Mouse (Mus musculus): ENCODE results near the gene Gm14214. TPM values are rescaled to one million over a fixed set of nuclear protein-coding genes. Genes with fewer than 3 reads are reported as not detected.

Gene Gm14214
- polyA plus RNA-seq, 1 experiment from 2014 or later, result not detected

DNA sequence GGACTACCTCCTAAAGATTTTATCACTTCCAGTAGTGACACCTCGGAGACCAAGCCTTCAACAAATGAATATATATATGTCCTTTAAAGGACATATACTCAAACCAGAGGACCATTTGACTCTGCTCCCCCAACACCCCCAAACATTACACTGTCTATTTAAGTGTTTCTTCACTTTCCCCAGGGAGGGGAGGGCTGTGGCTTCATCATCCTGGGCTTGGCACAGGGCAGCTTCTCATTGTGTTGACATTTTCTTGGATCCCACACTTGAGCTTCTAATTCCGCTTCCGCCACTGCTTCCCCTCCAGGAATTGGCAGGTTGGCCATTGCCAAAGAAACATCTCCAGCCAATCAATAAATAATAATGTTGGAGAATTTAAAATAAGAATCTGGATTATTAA lies 39.0 kb downstream of the Gm14214 start:
- H3K9me3 ChIP-seq (ENCODE audit: control insufficient read depth, low read length), result no peaks in the 10 kb centered on the region
- H3K27ac ChIP-seq (ENCODE audit: low read depth, low read length), result no peak overlapping the region
- no peak overlapping the region for H3K4me3 ChIP-seq (ENCODE audit: low read depth, low read length)
- no peaks in the 10 kb centered on the region for H3K36me3 ChIP-seq (ENCODE audit: control insufficient read depth, insufficient read depth, low read length)
- ATAC-seq (ENCODE audit: low FRiP score) (no peak), DNase-seq (ENCODE audit: low spot score) (no peak)
- no peak overlapping the region for H3K4me2 ChIP-seq (replicated peaks; ENCODE audit: low read depth, low read length)
- no peaks in the 10 kb centered on the region for H3K4me1 ChIP-seq (replicated peaks; ENCODE audit: control insufficient read depth, insufficient read depth, low read length)
- no peaks in the 10 kb centered on the region for H3K27me3 ChIP-seq (ENCODE audit: control insufficient read depth, insufficient read depth, low read length)
- no peak overlapping the region for H3K9ac ChIP-seq (ENCODE audit: low read depth, low read length)
- 90% methylated on average over 3 of the region's 3 CpGs for WGBS

DNA sequence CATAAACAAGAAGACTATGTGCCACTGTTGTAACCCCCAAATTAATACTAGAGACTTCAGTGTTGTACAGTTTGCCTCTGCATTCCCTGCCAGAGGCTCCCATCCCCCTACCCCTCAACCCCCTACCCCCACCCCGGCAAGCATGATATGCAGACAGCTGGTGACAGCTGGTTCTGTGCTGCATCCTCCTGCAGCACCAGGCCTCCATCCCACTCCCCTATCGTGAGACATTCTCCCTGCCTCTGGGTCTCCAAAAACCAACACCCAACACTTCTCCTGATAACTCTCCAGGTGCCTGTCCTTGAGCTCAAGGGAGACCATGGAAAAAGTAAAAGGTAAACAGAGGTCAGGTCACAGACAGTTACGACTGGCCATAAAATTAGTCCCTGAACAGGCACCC lies 40.1 kb downstream of the Gm14214 start:
- ATAC-seq (ENCODE audit: low FRiP score) (no peak), DNase-seq (ENCODE audit: low spot score) (no peak)
- WGBS, result 64% methylated on average over 3 of the region's 3 CpGs
- no peaks in the 10 kb centered on the region for H3K9me3 ChIP-seq (ENCODE audit: control insufficient read depth, low read length)
- no peak overlapping the region for H3K9ac ChIP-seq (ENCODE audit: low read depth, low read length)
- H3K4me1 ChIP-seq (replicated peaks; ENCODE audit: control insufficient read depth, insufficient read depth, low read length), result 0 out of 2 replicates have a peak, but pooled peaks cover 2% of the 10 kb centered on the region
- H3K27me3 ChIP-seq (ENCODE audit: control insufficient read depth, insufficient read depth, low read length), result no peaks in the 10 kb centered on the region
- no peak overlapping the region for H3K27ac ChIP-seq (ENCODE audit: low read depth, low read length)
- H3K36me3 ChIP-seq (ENCODE audit: control insufficient read depth, insufficient read depth, low read length), result no peaks in the 10 kb centered on the region
- no peak overlapping the region for H3K4me3 ChIP-seq (ENCODE audit: low read depth, low read length)
- no peak overlapping the region for H3K4me2 ChIP-seq (replicated peaks; ENCODE audit: low read depth, low read length)

DNA sequence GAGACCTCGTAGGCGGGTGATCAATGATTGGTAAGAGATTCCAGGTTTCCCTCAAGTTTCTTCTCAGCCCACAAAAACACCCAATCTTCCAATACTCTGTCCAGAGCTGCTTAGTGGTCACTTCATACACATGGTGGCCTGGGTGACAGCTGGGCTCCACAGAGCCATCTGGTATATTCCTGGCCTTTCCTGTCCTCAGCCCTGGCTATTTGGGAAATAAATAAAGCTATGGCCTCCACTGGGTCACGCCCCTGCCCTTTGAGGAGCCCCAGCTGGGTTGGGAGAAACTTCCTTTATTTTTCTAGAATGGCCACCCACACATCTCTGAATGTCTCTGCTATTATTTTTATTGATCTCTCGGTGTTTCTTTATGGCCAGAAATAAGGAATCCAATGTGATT lies 46.4 kb downstream of the Gm14214 start:
- ATAC-seq (ENCODE audit: low FRiP score) (no peak), DNase-seq (ENCODE audit: low spot score) (no peak)
- 81% methylated on average over 4 of the region's 4 CpGs for WGBS
- H3K27ac ChIP-seq (ENCODE audit: low read depth, low read length), result no peak overlapping the region
- no peaks in the 10 kb centered on the region for H3K27me3 ChIP-seq (ENCODE audit: control insufficient read depth, insufficient read depth, low read length)
- 0 out of 2 replicates have a peak, but pooled peaks cover 2% of the 10 kb centered on the region for H3K4me1 ChIP-seq (replicated peaks; ENCODE audit: control insufficient read depth, insufficient read depth, low read length)
- H3K4me2 ChIP-seq (replicated peaks; ENCODE audit: low read depth, low read length), result no peak overlapping the region
- H3K9me3 ChIP-seq (ENCODE audit: control insufficient read depth, low read length), result no peaks in the 10 kb centered on the region
- H3K36me3 ChIP-seq (ENCODE audit: control insufficient read depth, insufficient read depth, low read length), result no peaks in the 10 kb centered on the region
- no peak overlapping the region for H3K4me3 ChIP-seq (ENCODE audit: low read depth, low read length)
- no peak overlapping the region for H3K9ac ChIP-seq (ENCODE audit: low read depth, low read length)

DNA sequence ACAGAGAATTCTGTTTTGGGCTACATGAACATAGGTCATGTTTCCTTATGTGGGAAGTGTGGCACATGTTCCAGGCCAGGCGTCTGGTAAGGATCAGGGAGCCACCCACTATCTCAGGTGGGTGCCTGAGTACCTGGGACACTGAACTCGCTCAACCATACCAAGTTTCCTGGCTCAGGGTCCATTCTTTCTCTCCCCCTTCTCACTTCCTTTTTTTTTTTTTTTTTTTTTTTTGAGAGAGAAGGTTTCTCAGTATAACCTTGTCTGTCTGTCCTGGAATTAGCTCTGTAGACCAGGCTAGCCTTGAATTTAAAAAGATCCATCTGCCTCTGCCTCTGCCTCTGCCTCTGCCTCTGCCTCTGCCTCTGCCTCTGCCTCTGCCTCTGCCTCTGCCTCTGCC lies 49.5 kb downstream of the Gm14214 start:
- Histone ChIP-seq H3K27me3 (ENCODE audit: control insufficient read depth, insufficient read depth, low read length) (no peaks in the 10 kb centered on the region), H3K9me3 (ENCODE audit: control insufficient read depth, low read length) (no peaks in the 10 kb centered on the region), H3K4me2 (replicated peaks; ENCODE audit: low read depth, low read length) (no peak overlapping the region), H3K27ac (ENCODE audit: low read depth, low read length) (no peak overlapping the region), H3K36me3 (ENCODE audit: control insufficient read depth, insufficient read depth, low read length) (no peaks in the 10 kb centered on the region), H3K4me1 (replicated peaks; ENCODE audit: control insufficient read depth, insufficient read depth, low read length) (no peaks in the 10 kb centered on the region), H3K9ac (ENCODE audit: low read depth, low read length) (no peak overlapping the region), H3K4me3 (ENCODE audit: low read depth, low read length) (no peak overlapping the region)
- ATAC-seq (ENCODE audit: low FRiP score), result no peak
- no peak for DNase-seq (ENCODE audit: low spot score)
- 74% methylated on average over 2 of the region's 2 CpGs for WGBS

Other genes with a start within 250 kb of the Gm14214 start
- gene 1700003F12Rik, start 222.9 kb downstream of the Gm14214 start, polyA plus RNA-seq (2014; fragmentation: Nextera tagmentation; extraction: Ambion mirVana), result 2.5 and 3.0 TPM in 2 replicates
- 0.32 and 0.69 TPM in 2 replicates for gene Actl10, start 218.3 kb downstream of the Gm14214 start, polyA plus RNA-seq (2014; fragmentation: Nextera tagmentation; extraction: Ambion mirVana)
- gene Necab3, start 211.1 kb downstream of the Gm14214 start, polyA plus RNA-seq (2014; fragmentation: Nextera tagmentation; extraction: Ambion mirVana), result 10.8 and 12.5 TPM in 2 replicates
- 13.0 and 16.9 TPM in 2 replicates for gene E2f1, start 200.1 kb downstream of the Gm14214 start, polyA plus RNA-seq (2014; fragmentation: Nextera tagmentation; extraction: Ambion mirVana)
- 12.8 and 14.1 TPM in 2 replicates for gene Pxmp4, start 166.3 kb downstream of the Gm14214 start, polyA plus RNA-seq (2014; fragmentation: Nextera tagmentation; extraction: Ambion mirVana)
- gene Zfp341, start 156.7 kb downstream of the Gm14214 start, polyA plus RNA-seq (2014; fragmentation: Nextera tagmentation; extraction: Ambion mirVana), result 1.0 and 1.5 TPM in 2 replicates
- gene 4930519P11Rik, start 156.6 kb downstream of the Gm14214 start, polyA plus RNA-seq (2014; fragmentation: Nextera tagmentation; extraction: Ambion mirVana), result 0.56 and 1.0 TPM in 2 replicates
- gene Chmp4b, start 118.3 kb downstream of the Gm14214 start, polyA plus RNA-seq (2014; fragmentation: Nextera tagmentation; extraction: Ambion mirVana), result 15.2 and 15.7 TPM in 2 replicates
- 61.8 and 76.6 TPM in 2 replicates for gene Raly, start 21.1 kb upstream of the Gm14214 start, polyA plus RNA-seq (2014; fragmentation: Nextera tagmentation; extraction: Ambion mirVana)
- 0.99 and 1.3 TPM in 2 replicates for gene a, start 21.4 kb upstream of the Gm14214 start, polyA plus RNA-seq (2014; fragmentation: Nextera tagmentation; extraction: Ambion mirVana)
- gene Eif2s2, start 122.9 kb upstream of the Gm14214 start, polyA plus RNA-seq (2014; fragmentation: Nextera tagmentation; extraction: Ambion mirVana), result 126 and 127 TPM in 2 replicates
- 0.60 and 0.62 TPM in 2 replicates for gene Gm14226, start 248.2 kb upstream of the Gm14214 start, polyA plus RNA-seq (2014; fragmentation: Nextera tagmentation; extraction: Ambion mirVana)